Mouse (Mus musculus) C2C12 (cell line): Measurements from ENCODE around the gene Kcnc1.

ENCODE experiments used
- CEBPB ChIP-seq: IDR thresholded peaks from one replicate; pipeline ENCODE4 v1.6.1; 2011; ENCODE audit warnings: low read depth, mild to moderate bottlenecking, control low read depth, moderate library complexity
- CTCF ChIP-seq: IDR thresholded peaks from one replicate; pipeline ENCODE4 v1.5.1; 2011; ENCODE audit not compliant: control insufficient read depth, insufficient read depth, insufficient read length
- FOSL1 ChIP-seq: IDR thresholded peaks from one replicate; pipeline ENCODE4 v1.8.0; 2011; ENCODE audit warnings: mild to moderate bottlenecking, low read length; ENCODE audit not compliant: poor library complexity, insufficient read depth, severe bottlenecking
- MAX ChIP-seq: IDR thresholded peaks from one replicate; pipeline ENCODE4 v1.6.1; 2011; ENCODE audit warnings: mild to moderate bottlenecking, control low read depth
- MYOD1 ChIP-seq: IDR thresholded peaks from one replicate; pipeline ENCODE4 v1.6.1; 2011; ENCODE audit warnings: low read depth; ENCODE audit not compliant: control insufficient read depth, insufficient read length
- MYOG ChIP-seq: IDR thresholded peaks from one replicate; pipeline ENCODE4 v1.6.1; 2011; ENCODE audit not compliant: control insufficient read depth, insufficient read length; ENCODE audit errors: extremely low read depth
- USF1 ChIP-seq: IDR thresholded peaks from one replicate; pipeline ENCODE4 v1.6.1; 2011; ENCODE audit warnings: low read depth, mild to moderate bottlenecking, control low read depth, moderate library complexity

DNA sequence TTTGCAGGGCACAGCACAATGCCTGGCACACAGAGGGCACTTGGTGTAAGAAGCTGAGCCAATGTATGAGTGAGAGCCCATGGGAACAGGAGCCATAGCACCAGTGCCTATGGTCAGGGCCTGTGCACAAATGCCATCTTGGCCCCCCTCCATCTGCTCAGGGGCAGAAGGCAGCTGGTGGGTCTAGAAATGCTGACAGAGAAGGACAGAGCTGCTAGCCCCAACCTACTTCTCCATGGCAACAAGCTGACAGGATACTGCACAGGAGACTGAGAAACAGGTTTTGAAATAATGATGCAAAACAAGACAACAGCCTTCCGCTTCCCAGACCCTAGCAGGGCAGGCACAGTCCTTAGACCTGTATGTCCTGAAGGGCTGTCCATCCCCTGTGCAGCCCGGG is 62.9 kb downstream of the Kcnc1 start:
- TF ChIP-seq CTCF (no peak), USF1 (no peak), MYOD1 (no peak), MYOG (no peak), MAX (no peak), CEBPB (no peak), FOSL1 (no peak)
